Mouse (Mus musculus): ENCODE measurements at regions not wholly inside any gene's neighbourhood (a gene's known extent, or its start where the extent isn't known, plus 50 kb on each side); places are given as distances from the start of the nearest gene placed in this dataset.
A peak's percentile ranks its signal among the peaks of the same experiment; 100 is the strongest.

- DNase-seq (ENCODE audit: low read depth), result peak; percentile 13
Measured at GRCm38 (mm10) chrX:96019556-96019955, 62.8 kb upstream of the Las1l start.

GRCm38 (mm10) chrX:96020407-96020806 lies 63.6 kb upstream of the Las1l start:
- no peak for DNase-seq (ENCODE audit: low read depth)

GRCm38 (mm10) chrX:96025374-96025773 lies 68.6 kb upstream of the Las1l start:
- DNase-seq (ENCODE audit: low read depth), result no peak

- DNase-seq (ENCODE audit: low read depth), result no peak
Measured at GRCm38 (mm10) chrX:96025876-96026275, 69.1 kb upstream of the Las1l start.

- no peak for DNase-seq (ENCODE audit: low read depth)
Measured at GRCm38 (mm10) chrX:96031591-96031990, 64.3 kb upstream of the Msn start.

GRCm38 (mm10) chrX:96035307-96035706 lies 60.5 kb upstream of the Msn start:
- DNase-seq (ENCODE audit: low read depth), result no peak

GRCm38 (mm10) chrX:96042193-96042592 lies 53.6 kb upstream of the Msn start:
- no peak for DNase-seq (ENCODE audit: low read depth)

All from c-Kit-positive CD71-positive TER-119-negative erythroid progenitor cells, embryonic 14.5 days (primary cell).